Mouse (Mus musculus): ENCODE measurements around the gene Cdc34.

DNA sequence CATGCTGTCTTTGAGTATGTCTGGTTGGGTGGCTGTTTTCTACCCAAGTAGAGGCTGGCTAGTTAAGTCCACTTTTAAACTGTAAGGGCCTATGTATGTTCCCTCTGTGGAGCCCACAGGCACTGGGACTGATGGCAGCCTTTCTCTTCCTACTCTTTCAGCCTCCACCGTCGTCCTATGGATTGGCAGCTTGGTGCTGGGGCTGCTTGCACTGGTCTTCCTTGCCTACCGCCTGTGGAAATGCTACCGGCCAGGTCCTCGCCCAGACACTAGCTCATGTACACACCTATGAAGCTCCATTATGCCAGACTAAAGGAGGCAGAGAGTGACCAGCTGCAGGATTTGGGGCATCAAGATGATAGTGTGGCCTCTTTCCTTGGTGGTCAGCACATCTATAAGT, 13.9 kb upstream of the Cdc34 start:
- TF ChIP-seq CTCF (IDR thresholded peaks at IDR 0.05; ENCODE audit: low read depth, low read length): no peak
- TF ChIP-seq POLR2A (IDR thresholded peaks at IDR 0.05; ENCODE audit: borderline replicate concordance, low read depth, low read length): no peak

All from bone marrow macrophage, adult 2 months (primary cell).